Mouse (Mus musculus): ENCODE results near the gene Tmem29. TPM values are rescaled to one million over a fixed set of nuclear protein-coding genes. Genes with fewer than 3 reads are reported as not detected.

The Tmem29 gene
- 3.7 TPM for polyA plus RNA-seq (2015; fragmentation: Illumina TruSeq; extraction: RNeasy Lipid Tissue Mini Kit (QIAGEN cat#74804); ENCODE audit: insufficient read depth, low read depth, low replicate concordance)

DNA sequence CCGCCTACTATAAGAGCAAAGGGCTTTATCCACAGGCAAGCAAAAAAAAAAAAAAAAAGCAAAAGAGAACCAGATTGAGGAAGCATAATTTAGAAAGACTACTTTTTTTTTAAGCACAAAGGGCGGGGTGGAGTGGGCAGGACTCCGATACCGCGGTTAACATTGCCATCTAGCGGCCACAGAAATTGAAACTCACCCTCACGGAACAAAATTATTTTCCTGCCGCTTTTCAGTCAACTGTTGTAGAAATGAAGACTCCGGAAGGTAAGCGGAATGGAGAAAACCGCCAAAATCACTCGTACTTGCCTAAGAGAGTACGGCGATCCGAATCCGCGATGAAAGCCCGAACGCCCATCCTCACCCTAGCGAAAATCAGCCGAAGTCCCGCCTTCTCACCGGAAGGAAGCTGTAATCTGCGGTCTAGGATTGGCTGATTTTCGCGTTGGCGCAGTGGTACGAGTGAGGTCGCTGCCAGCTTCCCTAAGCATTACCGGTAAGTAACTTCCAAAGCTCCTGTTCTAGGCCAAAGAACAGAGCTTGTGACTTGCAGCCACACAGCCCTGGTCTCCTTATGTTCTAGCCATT, at the start of gene Tmem29:
Gene Tmem29, minus strand, starts transcription at position 389 of the 585 bp plus-strand sequence.

Other genes with a start within 250 kb of the Tmem29 start
- gene Alas2, start 88.2 kb upstream of the Tmem29 start, polyA plus RNA-seq (2015; fragmentation: Illumina TruSeq; extraction: RNeasy Lipid Tissue Mini Kit (QIAGEN cat#74804); ENCODE audit: insufficient read depth, low read depth, low replicate concordance) = 12.7 TPM
- gene Pfkfb1, start 129.1 kb upstream of the Tmem29 start, polyA plus RNA-seq (2015; fragmentation: Illumina TruSeq; extraction: RNeasy Lipid Tissue Mini Kit (QIAGEN cat#74804); ENCODE audit: insufficient read depth, low read depth, low replicate concordance) = 2.3 TPM
- gene Apex2, start 130.7 kb upstream of the Tmem29 start, polyA plus RNA-seq (2015; fragmentation: Illumina TruSeq; extraction: RNeasy Lipid Tissue Mini Kit (QIAGEN cat#74804); ENCODE audit: insufficient read depth, low read depth, low replicate concordance) = 2.6 TPM
- 0.46 TPM for gene Tro, start 198.4 kb upstream of the Tmem29 start, polyA plus RNA-seq (2015; fragmentation: Illumina TruSeq; extraction: RNeasy Lipid Tissue Mini Kit (QIAGEN cat#74804); ENCODE audit: insufficient read depth, low read depth, low replicate concordance)

Data from pancreas, adult 10 weeks (tissue).